Mouse (Mus musculus): ENCODE results near the gene Slc37a3.
"Not testable (repeated sequence)": the region's sequence is repeated elsewhere in the genome, so short reads cannot be mapped to it uniquely, and the experiment has no call there.

Slc37a3 gene

DNA sequence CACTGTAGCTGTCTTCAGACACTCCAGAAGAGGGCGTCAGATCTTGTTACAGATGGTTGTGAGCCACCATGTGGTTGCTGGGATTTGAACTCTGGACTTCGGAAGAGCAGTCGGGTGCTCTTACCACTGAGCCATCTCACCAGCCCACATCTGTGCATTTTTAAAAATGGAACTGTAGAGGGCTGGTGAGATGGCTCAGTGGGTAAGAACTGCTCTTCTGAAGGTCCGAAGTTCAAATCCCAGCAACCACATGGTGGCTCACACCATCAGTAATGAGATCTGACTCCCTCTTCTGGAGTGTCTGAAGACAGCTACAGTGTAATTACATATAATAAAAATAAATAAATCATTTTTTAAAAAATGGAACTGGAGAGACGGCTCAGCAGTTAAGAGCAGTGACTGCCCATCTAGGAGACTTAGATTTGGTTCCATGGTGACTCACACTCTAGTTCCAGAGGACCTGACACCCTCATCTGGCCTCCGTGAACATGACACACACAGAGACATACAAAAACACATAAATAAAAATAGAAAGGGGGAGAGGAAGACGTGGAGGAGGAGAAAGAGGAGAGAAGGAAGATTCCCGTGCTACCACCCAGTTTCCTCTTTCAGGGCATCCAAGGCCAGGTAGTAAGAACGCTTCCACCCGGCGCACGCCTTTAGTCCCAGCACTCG, 823 bp upstream of the Slc37a3 start:
- DNase-seq (ENCODE audit: low read depth): peak; percentile 75

GRCm38 (mm10) chr6:39376775-39377174, 700 bp downstream of the Slc37a3 start:
- DNase-seq (ENCODE audit: low read depth): no peak

- DNase-seq (ENCODE audit: low read depth): no peak
These were observed 4.0 kb downstream of the Slc37a3 start for GRCm38 (mm10) chr6:39373301-39373955.

DNA sequence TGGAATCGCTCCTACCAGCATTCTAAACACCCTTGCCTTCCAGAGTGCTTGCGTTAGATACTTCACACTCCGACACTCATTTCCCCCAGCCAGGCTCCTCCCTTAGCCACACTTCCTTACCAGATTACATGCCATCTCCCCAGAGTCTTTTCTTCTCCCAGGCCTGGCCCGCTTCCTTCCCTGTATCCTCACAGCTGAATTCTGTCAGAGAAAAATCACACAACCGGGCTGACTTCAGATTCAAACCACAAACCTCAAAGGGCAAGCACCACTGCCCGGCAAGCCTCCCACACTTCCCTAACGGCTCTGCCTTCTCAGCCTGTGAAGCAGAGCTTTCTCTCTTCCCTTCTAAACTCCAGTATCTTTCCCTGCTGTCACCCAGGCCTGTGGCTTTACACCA, 4.7 kb downstream of the Slc37a3 start:
- peak; percentile 93 for DNase-seq (ENCODE audit: low read depth)

DNA sequence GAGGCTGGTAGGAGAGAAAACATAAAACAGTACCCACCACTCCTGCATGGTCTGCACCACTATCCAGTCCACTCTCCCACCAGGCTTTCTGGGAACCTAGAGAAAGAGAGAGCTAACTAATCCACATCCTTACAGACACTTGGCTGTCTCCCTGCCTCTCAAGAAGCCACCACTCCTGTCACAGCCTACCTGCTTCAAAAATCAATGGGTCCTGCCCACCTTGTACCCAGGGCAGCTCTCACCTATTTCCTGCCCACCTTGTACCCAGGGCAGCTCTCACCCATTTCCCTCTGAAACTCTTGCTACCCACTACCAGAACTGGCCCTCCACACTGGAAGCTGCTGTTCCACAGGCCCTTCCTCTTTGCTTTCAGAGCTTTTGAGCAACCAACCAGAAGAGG, 5.4 kb downstream of the Slc37a3 start:
- no peak for DNase-seq (ENCODE audit: low read depth)

DNA sequence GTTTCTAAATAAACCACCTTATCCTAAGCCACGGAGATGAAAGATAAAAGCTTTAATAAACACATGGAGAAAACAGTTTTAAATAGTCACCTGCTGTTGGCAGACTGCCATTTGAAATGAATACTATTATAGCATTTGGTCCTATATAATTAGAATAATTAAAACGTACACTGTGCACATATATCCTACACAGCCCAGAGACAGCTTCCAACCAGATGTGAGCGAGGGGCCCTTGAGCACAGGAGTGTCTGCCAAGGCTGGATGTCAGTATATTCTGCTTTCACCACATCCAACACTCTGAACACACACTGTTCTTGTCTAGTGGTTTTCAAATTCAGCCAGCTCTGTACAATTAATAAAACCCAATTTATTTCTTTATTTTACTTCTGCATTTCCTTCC, 7.8 kb downstream of the Slc37a3 start:
- no peak for DNase-seq (ENCODE audit: low read depth)

DNA sequence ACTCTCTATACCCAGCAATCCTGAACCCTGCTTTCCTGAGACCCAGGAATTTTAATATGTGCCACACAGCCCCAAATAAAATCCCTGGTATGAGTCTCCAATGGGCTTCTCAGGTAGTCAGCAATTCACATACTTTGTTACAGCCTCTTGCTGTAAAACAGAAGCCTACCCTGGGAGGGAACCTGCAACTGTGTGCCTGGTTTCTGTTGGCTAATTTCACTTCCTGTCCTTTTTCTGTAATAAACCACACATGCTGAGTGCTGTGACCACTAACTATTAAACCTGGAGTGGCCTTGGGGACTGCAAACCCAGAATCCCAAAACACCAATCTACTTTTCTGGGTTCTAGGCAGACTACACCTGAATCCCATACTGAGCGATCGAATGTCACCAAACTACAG, 14.8 kb downstream of the Slc37a3 start:
- peak; percentile 67 for DNase-seq (ENCODE audit: low read depth)

DNA sequence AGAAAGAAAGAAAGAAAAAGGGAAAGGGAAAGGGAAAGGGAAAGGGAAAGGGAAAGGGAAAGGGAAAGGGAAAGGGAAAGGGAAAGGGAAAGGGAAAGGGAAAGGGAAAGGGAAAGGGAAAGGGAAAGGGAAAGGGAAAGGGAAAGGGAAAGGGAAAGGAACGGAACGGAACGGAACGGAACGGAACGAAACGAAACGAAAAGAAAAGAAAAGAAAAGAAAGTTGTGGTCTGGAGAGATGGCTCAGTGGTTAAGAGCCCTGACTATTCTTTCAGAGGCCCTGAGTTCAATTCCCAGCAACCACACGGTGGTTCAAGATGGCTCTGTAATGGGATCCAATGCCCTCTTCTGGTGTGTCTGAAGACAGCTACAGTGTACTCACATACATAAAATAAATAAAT, 18.3 kb downstream of the Slc37a3 start:
- DNase-seq (ENCODE audit: low read depth): not testable (repeated sequence)

DNA sequence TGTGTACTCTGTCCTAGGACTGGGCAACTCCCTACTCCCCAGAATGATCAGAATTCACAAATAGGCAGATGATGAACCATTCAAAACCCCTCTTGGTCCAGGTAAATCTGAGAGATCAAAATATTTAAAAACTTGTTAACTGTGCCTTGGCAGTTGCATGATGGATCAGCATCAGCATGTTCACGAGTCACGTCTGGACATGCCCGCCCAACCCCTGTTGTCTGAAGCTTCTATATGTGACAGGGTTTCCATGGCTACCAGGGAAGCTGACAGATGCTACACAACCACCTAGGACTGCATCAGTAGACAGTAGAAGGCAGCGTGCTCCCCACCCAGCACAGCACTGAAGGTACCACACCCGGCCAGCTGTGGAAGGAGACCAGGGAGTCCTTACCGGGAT, 28.5 kb downstream of the Slc37a3 start:
- DNase-seq (ENCODE audit: low read depth): no peak

DNA sequence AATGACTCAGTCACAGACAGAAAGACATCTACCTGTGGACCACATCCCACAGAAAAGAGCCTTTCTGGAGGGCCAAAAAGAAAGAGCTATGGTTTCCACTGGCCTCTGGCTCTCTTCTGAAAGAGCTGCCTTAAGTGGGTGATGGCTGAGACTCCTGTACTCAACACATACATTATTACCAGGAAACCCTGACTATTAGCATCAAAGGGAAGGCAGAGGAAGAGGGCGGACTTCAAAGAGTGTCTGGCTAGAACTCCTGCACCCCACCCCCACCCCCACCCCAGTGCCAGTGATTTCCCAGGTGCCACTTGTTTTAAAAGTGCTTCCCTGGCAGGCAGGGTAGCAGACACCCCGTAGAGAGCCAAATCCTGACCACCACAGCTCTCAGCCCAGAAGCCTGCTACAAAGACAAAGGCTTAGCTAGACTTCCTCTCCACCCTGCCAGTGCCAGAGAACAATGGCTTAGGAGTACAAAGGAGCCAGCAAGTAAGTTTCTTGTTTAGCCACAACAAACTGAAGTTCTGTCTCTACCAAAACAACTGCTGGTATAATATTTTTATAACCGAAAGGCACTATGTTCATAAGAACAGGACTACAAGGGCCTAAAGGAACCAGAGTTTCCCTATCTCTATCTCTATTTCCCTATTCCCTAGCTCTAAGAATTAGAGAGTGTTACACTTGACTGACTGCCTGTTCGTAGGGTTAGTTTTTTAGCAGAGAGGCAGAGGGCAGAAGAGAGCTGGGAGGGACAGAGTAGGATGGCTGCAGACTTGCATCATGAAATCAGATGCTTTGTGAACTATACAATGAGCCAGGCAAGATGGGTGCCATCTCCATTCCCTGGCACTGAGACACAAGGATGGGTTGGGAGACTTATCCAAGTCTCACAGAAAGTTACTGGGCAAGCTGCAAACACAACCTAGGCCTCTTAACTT, 29.3 kb downstream of the Slc37a3 start:
- peak; percentile 36 for DNase-seq (ENCODE audit: low read depth)

GRCm38 (mm10) chr6:39346991-39347501, 30.4 kb downstream of the Slc37a3 start:
- DNase-seq (ENCODE audit: low read depth): no peak

GRCm38 (mm10) chr6:39345430-39345829, 32.0 kb downstream of the Slc37a3 start:
- no peak for DNase-seq (ENCODE audit: low read depth)

DNA sequence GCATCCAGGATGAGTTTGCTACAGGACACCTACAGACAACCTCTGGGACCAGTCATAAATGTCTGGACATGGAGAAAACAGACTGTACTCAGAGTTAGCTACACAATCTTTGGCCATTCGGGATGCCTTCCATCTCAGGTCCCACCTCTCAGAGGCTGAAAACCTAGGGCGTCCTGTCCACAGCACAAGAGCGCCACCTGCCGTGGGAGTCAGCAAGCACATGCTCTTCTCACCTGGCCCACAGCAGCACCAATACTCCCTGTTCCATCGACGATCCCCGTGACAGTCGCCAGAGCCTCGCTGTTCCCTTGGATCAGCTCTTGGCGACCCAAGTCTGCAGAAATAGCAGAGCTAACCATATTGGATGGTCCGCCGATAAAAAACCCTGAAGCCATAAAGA, 33.5 kb downstream of the Slc37a3 start:
- DNase-seq (ENCODE audit: low read depth): peak; percentile 77

- DNase-seq (ENCODE audit: low read depth): peak; percentile 79
These were observed 35.7 kb downstream of the Slc37a3 start for GRCm38 (mm10) chr6:39341798-39342197.

DNA sequence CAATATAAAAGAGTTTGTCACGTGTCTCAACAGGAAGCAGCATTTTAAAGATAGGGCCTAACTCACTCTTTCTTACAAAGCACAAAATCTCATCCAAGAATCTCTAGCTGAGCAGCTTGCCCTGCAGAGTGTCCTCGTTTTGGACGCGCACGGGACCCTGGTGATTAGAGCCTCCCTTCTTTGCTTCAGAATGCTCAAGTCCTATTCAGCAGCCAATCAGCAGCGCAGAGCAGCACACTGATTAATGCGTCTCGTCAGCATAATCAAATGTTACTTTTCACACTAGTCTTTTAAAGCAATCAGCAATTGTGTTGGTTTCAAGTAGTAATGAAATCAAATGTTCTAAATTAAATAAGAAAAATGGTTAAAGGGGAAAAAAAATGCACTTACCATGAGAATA, 39.1 kb downstream of the Slc37a3 start:
- DNase-seq (ENCODE audit: low read depth): no peak

DNA sequence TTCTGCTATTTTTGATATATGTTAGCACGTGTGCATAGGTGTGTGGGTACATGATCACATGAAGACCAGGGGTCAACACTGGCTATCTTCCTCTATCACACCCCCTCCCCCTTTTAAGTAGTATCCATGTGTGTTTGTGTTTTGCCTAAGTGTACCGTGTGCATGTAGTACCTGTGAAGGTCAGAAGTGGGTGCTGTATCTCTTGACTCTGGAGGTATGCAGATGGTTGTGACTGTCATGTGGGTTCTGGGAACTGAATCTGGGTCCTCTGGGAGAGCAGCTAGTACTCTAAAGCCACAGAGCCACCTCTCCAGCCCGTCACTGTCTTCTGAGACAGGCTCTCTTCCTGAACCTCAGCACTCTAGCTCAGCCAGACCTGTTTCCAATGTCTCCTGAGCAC, 42.6 kb downstream of the Slc37a3 start:
- peak; percentile 28 for DNase-seq (ENCODE audit: low read depth)

GRCm38 (mm10) chr6:39334224-39334623, 43.3 kb downstream of the Slc37a3 start:
- DNase-seq (ENCODE audit: low read depth): peak; percentile 95

DNA sequence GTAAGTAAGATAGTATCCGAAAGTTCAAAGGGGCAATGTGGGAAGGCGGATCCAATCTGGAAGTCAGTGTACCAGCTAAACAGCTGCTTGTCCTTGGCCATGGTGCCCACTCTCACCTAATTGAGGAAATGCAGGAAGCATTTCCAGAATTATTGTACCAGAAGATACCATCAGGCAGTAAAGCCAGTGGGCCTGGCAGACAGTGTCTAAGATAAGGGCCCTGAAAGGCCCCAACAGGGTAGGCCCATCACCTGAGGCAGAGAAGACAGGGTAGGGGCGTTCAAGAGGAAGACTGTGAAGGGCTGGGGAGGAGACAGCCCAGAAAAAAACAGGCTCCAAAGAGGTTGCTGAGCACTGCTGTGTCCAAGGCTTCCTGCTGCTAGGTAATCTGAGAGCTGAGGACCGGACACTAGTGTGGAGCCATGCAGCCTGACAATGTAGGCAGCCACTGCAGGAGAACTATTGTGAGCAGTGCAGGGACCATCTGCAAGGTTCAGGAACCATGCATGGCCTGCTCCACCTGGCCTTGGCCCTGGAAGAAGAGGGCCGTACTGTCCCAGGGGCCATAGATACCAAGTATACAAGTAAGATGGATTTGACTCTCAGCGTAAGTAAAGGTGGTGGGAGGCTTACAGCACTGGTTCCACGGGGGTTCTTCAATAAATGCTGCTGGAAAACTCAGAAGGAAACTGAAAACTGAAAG, 45.3 kb downstream of the Slc37a3 start:
- no peak for DNase-seq (ENCODE audit: low read depth)

- DNase-seq (ENCODE audit: low read depth): no peak
These were observed 46.5 kb downstream of the Slc37a3 start for GRCm38 (mm10) chr6:39330981-39331380.

GRCm38 (mm10) chr6:39320286-39320685, 57.2 kb downstream of the Slc37a3 start:
- no peak for DNase-seq (ENCODE audit: low read depth)

DNA sequence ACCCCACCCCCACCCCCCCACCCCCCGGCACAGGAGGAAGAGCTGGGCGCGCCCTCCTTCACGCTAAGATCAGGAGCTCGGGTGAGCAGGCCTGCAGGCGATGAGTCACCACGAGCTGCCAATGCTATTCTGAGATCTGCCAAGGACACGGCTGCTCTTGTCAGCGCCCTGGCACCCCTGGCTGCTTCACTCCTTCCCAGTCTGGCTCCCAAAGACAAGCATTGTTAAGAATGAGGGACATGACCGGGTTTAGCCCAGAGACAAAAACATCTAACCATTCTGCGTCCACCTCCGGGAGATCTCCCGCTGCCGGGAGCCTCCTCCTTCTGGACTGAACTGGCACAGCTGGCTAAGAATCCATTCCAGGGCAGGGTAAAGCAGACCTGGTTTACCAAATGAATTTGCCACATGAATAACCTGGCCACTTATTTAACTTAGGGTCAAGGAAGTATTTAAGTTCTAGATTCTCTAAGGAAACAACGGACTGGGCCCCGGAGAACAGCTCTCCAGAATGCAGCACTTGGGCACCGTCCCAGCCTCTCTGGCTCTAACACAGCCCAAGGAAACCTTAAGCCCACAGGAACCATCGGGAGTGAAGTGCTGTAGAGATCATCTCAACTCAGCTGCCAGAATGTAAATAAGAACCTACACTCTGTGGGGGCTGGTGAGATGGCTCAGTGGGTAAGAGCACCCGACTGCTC, 58.3 kb downstream of the Slc37a3 start:
- DNase-seq (ENCODE audit: low read depth): peak; percentile 83

Measured in 416B (cell line).